In genomic region chr13:50453426-50453825, GRCm38 (mm10) we compare ENCODE assay signal across 33 mouse cellular contexts. TPM values are rescaled to one million over a fixed set of nuclear protein-coding genes. Genes with fewer than 3 reads are reported as not detected.
"Had no signal": no experiment of that assay in that cellular context is flagged by ENCODE, and none has a peak within 500 bp of the region (broad histone marks: within the 10 kb centered on the region; RNA-seq: fewer than 3 reads in every experiment).

No protein-coding gene starts in this region.

- ATAC-seq: midbrain, embryonic 15.5 days had no signal

- H3K27me3 ChIP-seq: kidney, embryonic 15.5 days; liver, embryonic 13.5 days; midbrain, embryonic 12.5 days; midbrain, embryonic 15.5 days had no signal

- H3K9ac ChIP-seq: kidney, embryonic 15.5 days; liver, embryonic 13.5 days; midbrain, embryonic 12.5 days; midbrain, embryonic 15.5 days had no signal

- H3K27ac ChIP-seq: kidney, embryonic 15.5 days; left cerebral cortex, adult 2 months; liver, embryonic 13.5 days; midbrain, embryonic 12.5 days; midbrain, embryonic 15.5 days had no signal

- DNase-seq: kidney, adult 8-10 months; kidney, postnatal 10 days; kidney, postnatal 36 days; layer of hippocampus, postnatal 36 days; liver, embryonic 13.5 days; lung, adult 2 months; lung, postnatal 14 days; lung, postnatal 4 days; thymus, adult 18-20 months; thymus, postnatal 36 days had no signal

- H3K4me2 ChIP-seq: kidney, embryonic 15.5 days; liver, embryonic 13.5 days; midbrain, embryonic 12.5 days; midbrain, embryonic 15.5 days had no signal

- H3K36me3 ChIP-seq: kidney, embryonic 15.5 days; liver, embryonic 13.5 days; midbrain, embryonic 12.5 days; midbrain, embryonic 15.5 days had no signal

- H3K9me3 ChIP-seq: kidney, embryonic 15.5 days; liver, embryonic 13.5 days; midbrain, embryonic 12.5 days; midbrain, embryonic 15.5 days had no signal

- H3K4me3 ChIP-seq: kidney, embryonic 15.5 days; left cerebral cortex, adult 2 months; liver, embryonic 13.5 days; midbrain, embryonic 12.5 days; midbrain, embryonic 15.5 days; myocyte had no signal

- H3K4me1 ChIP-seq: kidney, embryonic 15.5 days; liver, embryonic 13.5 days; midbrain, embryonic 12.5 days; midbrain, embryonic 15.5 days had no signal

RNA-seq across cellular contexts. Expression of gene Gm47429, which starts 9.7 kb away (rescaled TPM):
- total RNA-seq: layer of hippocampus, adult 8-10 months; layer of hippocampus, postnatal 10 days; layer of hippocampus, postnatal 36 days; left cerebral cortex, adult 2 months; left cerebral cortex, postnatal 10 days; left cerebral cortex, postnatal 36 days; liver, adult 2 months; megakaryocyte progenitor cell, adult 5-6 weeks; megakaryocyte-erythroid progenitor cell, adult 5-6 weeks; monocyte, adult 5-6 weeks had no signal
- polyA plus RNA-seq: kidney, embryonic 15.5 days; limb, embryonic 11.5 days; limb, embryonic 14.5 days; liver, adult 2 months; liver, embryonic 13.5 days; liver, embryonic 16.5 days; lung, adult 2 months; lung, embryonic 16.5 days; midbrain, embryonic 12.5 days; midbrain, embryonic 15.5 days; myocyte; neural tube, embryonic 11.5 days; neural tube, embryonic 14.5 days; small intestine, adult 2 months; spleen, adult 2 months; stomach, embryonic 16.5 days; urinary bladder, adult 2 months had no signal

RNA-seq across cellular contexts. Expression of gene Nutm2, which starts 13.7 kb away (rescaled TPM):
- total RNA-seq: layer of hippocampus, adult 8-10 months; layer of hippocampus, postnatal 10 days; layer of hippocampus, postnatal 36 days; left cerebral cortex, adult 2 months; left cerebral cortex, postnatal 10 days; left cerebral cortex, postnatal 36 days; liver, adult 2 months; megakaryocyte progenitor cell, adult 5-6 weeks; megakaryocyte-erythroid progenitor cell, adult 5-6 weeks; monocyte, adult 5-6 weeks had no signal
- polyA plus RNA-seq: kidney, embryonic 15.5 days; limb, embryonic 11.5 days; limb, embryonic 14.5 days; liver, adult 2 months; liver, embryonic 13.5 days; liver, embryonic 16.5 days; lung, adult 2 months; lung, embryonic 16.5 days; midbrain, embryonic 12.5 days; midbrain, embryonic 15.5 days; myocyte; neural tube, embryonic 11.5 days; neural tube, embryonic 14.5 days; small intestine, adult 2 months; spleen, adult 2 months; stomach, embryonic 16.5 days; urinary bladder, adult 2 months had no signal
